Mouse (Mus musculus) urinary bladder, postnatal 10 days (tissue): Measurements from ENCODE around the gene Senp7.
"Not testable (repeated sequence)": the region's sequence is repeated elsewhere in the genome, so short reads cannot be mapped to it uniquely, and the experiment has no call there.

Experiments
- DNase-seq: peaks from one replicate; pipeline ENCODE4 v3.0.0; 2022; ENCODE audit warnings: low spot score

Senp7 gene

GRCm38 (mm10) chr16:56137672-56138071 is 89.5 kb downstream of the Senp7 start:
- DNase-seq = not testable (repeated sequence)

DNA sequence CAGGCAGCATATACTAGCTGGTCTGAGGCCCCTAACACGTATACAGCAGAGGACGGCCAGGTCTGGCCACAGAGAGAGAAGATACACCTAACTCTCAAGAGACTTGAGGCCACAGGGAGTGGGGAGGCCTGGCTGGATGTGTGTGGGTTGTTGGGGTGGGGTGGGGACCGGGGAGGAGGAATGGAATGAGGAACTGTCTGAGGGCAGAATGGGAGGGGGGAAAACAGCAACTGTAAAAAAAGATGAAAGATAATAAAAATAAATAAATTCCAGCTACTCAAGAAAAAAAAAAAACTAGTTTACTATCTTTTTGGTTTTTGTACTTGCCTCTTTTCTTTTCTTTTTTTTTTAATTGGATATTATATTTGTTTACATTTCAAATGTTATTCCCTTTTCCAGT is 91.8 kb downstream of the Senp7 start:
- DNase-seq = no peak

DNA sequence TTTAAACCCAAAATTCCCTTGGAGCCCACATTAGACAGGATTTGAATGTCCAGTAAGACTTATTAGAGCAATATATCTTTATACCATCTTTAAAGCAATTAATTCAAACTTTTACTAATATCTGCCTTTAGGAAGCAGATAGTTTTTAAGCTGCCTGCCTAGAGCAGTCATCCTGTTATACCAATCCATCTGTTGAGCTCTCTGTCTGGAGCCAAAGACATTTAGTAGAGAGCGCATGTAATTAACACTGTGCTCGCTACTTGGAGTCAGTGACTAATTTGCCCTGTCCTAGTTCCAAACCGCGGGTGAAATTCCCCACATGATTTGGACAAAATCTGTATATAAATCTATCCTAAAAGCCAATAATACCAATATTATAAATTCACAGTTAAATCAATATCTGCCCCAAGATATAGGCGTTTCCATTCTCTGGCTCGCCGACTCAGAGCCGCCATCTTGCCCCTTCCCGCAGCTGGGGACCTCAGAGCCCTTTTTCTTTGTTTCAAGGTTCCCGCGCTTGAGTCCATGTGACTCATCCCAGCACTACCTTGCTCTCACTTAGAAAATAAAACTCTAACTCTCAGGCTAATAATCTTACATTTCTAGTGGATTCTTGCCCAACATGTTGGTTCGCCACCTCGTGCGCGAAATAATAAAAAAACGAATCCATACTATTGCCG is 96.9 kb downstream of the Senp7 start:
- DNase-seq = no peak

GRCm38 (mm10) chr16:56147679-56148078 is 99.5 kb downstream of the Senp7 start:
- no peak for DNase-seq

- no peak for DNase-seq
Observed at GRCm38 (mm10) chr16:56163466-56163865, 115.3 kb downstream of the Senp7 start.

GRCm38 (mm10) chr16:56170247-56170646 is 122.1 kb downstream of the Senp7 start:
- no peak for DNase-seq

DNA sequence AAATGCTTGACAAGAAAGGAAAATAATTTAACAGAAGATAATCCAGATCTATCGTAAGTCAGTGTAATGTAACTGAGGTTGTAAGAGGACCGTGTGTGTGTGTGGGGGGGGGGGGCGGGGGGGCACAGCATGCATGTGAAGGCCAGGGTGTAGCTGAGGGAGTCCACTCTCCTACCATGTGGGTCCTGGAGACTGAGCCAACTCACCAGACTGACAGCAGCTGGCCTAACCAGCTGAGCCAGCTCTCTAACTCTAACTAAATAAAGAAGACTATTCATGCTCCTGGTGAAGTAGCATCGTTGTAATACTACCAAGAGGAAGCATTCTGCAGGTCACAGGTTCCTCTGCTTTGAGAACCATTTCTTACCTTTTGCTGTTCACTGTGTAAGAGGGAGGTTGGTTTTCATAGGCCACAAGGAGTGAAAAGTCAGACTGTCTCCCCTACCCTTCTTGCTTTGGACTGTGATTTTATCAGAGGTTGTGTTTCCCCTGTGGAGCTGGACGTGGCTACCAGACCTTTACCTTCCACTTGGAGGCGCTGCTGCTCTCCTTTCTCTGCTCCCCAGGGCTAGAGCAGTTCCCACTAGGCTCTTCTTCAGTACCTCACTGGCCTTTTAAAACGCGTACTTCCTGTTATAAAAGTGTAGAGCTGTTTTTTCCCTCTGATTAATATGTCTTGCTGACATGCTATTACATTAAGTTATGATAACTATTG is 127.9 kb downstream of the Senp7 start:
- no peak for DNase-seq

- DNase-seq = no peak
Observed at GRCm38 (mm10) chr16:56186863-56187262, 138.7 kb downstream of the Senp7 start.

DNA sequence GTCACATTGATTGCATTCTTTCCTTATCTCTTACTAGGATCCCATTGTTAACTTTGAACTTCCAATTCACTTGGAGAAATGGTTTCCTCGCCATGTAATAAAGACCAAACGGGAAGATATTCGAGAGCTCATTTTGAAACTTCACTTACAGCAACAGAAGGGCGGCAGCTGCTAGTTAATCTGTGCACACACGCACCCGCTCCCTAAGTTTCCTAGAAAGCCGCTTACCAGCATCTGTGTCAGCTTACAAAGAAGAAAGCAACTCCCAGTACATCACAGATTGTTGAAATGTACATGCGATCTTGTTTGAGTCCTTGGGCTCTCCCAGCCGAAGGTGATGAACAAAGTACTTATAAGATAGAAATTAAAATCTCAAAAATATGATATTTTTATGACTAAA is 140.1 kb downstream of the Senp7 start:
- DNase-seq = no peak

- no peak for DNase-seq
Observed at GRCm38 (mm10) chr16:56204051-56204450, 155.9 kb downstream of the Senp7 start, which contains the start of gene Impg2. Impg2 (plus strand) TSS chr16:56204313.

- no peak for DNase-seq
Observed at GRCm38 (mm10) chr16:56212740-56213139, 164.6 kb downstream of the Senp7 start.

- DNase-seq = no peak
Observed at GRCm38 (mm10) chr16:56227686-56228085, 179.5 kb downstream of the Senp7 start.

GRCm38 (mm10) chr16:56229455-56229854 is 181.3 kb downstream of the Senp7 start:
- no peak for DNase-seq

DNA sequence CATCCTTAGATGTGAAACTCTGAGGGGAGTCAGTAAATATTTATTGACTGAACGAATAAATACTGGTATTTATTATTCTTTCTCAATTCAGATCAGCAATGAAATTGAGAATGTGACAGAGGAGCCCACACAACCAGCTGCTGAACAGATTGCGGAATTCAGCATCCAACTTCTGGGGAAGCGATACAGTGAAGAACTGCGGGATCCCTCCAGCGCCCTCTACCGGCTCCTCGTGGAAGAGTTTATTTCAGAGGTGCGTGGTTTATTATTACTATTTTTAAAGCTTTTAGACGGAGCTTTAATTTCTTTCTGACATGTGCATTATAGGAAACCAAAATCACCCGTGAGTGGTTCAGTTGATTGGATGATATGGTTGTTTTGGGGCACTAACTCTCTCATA is 183.2 kb downstream of the Senp7 start:
- DNase-seq = no peak

GRCm38 (mm10) chr16:56232736-56233135 is 184.6 kb downstream of the Senp7 start:
- no peak for DNase-seq
